Comparison of ENCODE assay signal across 16 mouse cellular contexts in the genomic region with DNA sequence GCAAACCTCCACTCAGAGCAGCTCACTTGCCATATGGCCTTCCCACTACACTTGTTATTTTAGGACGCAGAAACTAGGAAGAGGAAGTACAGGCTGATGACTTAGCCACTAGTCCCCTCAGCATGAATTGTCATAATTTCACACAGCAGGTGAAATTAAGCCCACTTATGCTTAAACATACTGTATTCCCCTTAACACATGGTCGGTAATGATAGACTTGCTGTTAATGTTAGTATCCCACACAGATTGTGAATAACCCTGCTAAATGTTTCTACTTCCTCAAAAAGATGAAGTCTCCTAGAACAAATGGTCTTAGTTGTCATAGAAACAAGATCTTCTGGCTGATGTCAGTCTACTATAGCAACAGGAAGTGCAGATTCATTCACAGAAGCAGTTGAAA. TPM values are rescaled to one million over a fixed set of nuclear protein-coding genes. Genes with fewer than 3 reads are reported as not detected.
DNase-seq lines count a peak whose midpoint lies in the region; ATAC-seq and TF ChIP-seq lines count a peak whose summit lies in the region.
"Had no signal": no experiment of that assay in that cellular context is flagged by ENCODE, and none has a peak within 500 bp of the region (broad histone marks: within the 10 kb centered on the region; RNA-seq: fewer than 3 reads in every experiment).

No protein-coding gene starts in this region.

- no peaks in the 10 kb centered on the region for H3K27me3 ChIP-seq in liver, postnatal 0 days (ENCODE audit: insufficient read depth, low read length)
- no peaks in the 10 kb centered on the region for H3K27me3 ChIP-seq in thymus, adult 2 months (ENCODE audit: control insufficient read depth, insufficient read depth, low read length)

- no peak overlapping the region for H3K9ac ChIP-seq in liver, postnatal 0 days (replicated peaks)
- H3K9ac ChIP-seq: hindbrain, embryonic 13.5 days; limb, embryonic 15.5 days had no signal

- no peak for TF ChIP-seq CTCF in liver, postnatal 0 days (IDR thresholded peaks at IDR 0.05; ENCODE audit: low read depth)
- TF ChIP-seq CTCF in thymus, adult 2 months (IDR thresholded peaks at IDR 0.05; ENCODE audit: borderline replicate concordance, control insufficient read depth, extremely low read depth, insufficient read depth, low read length, poor library complexity) = no peak

- no peak for DNase-seq in frontal cortex, postnatal 14 days (ENCODE audit: low spot score in 2 of 2)
- DNase-seq in liver, postnatal 0 days = no peak
- no peak for DNase-seq in liver
- DNase-seq in layer of hippocampus, adult 9-11 months = peak; percentile 22
- no peak for DNase-seq in thymus, adult 2 months
- no peak for DNase-seq in lung, postnatal 14 days
- DNase-seq: cerebellum, postnatal 10 days; gastrocnemius, adult 2 months; kidney, adult 8-10 months had no signal

- WGBS in liver, postnatal 0 days (ENCODE audit: insufficient replicate concordance) = 45% methylated on average over 2 of the region's 2 CpGs
- WGBS in thymus, adult 2 months = 7% methylated on average over 2 of the region's 2 CpGs

- H3K27ac ChIP-seq in liver, postnatal 0 days (ENCODE audit: low read depth) = no peak overlapping the region
- H3K27ac ChIP-seq in thymus, adult 2 months (ENCODE audit: control insufficient read depth, insufficient read depth, low read length) = no peak overlapping the region
- H3K27ac ChIP-seq: embryonic facial prominence, embryonic 10.5 days; gastrocnemius, adult 2 months; hindbrain, embryonic 13.5 days; limb, embryonic 15.5 days had no signal

- no peak overlapping the region for H3K4me3 ChIP-seq in liver, postnatal 0 days (ENCODE audit: low read depth, low read length)
- no peak overlapping the region for H3K4me3 ChIP-seq in thymus, adult 2 months (ENCODE audit: control insufficient read depth, insufficient read depth, low read length)
- H3K4me3 ChIP-seq: embryonic facial prominence, embryonic 10.5 days; gastrocnemius, adult 2 months; hindbrain, embryonic 13.5 days; limb, embryonic 15.5 days had no signal

- no peaks in the 10 kb centered on the region for H3K36me3 ChIP-seq in liver, postnatal 0 days (replicated peaks; ENCODE audit: insufficient read depth, low read length)
- no peaks in the 10 kb centered on the region for H3K36me3 ChIP-seq in thymus, adult 2 months (ENCODE audit: control insufficient read depth, insufficient read depth, low read length)
- H3K36me3 ChIP-seq: embryonic facial prominence, embryonic 10.5 days; hindbrain, embryonic 13.5 days; limb, embryonic 15.5 days had no signal

- no peak for TF ChIP-seq EP300 in liver, postnatal 0 days (IDR thresholded peaks at IDR 0.05; ENCODE audit: low read depth)

- no peaks in the 10 kb centered on the region for H3K9me3 ChIP-seq in liver, postnatal 0 days (ENCODE audit: low read length)
- H3K9me3 ChIP-seq: embryonic facial prominence, embryonic 10.5 days; hindbrain, embryonic 13.5 days; limb, embryonic 15.5 days had no signal

- no peaks in the 10 kb centered on the region for H3K4me1 ChIP-seq in liver, postnatal 0 days (ENCODE audit: insufficient read depth)
- H3K4me1 ChIP-seq in thymus, adult 2 months (replicated peaks; ENCODE audit: control insufficient read depth, insufficient read depth, low read length) = no peaks in the 10 kb centered on the region
- H3K4me1 ChIP-seq: embryonic facial prominence, embryonic 10.5 days; hindbrain, embryonic 13.5 days; limb, embryonic 15.5 days had no signal

- no peak overlapping the region for H3K4me2 ChIP-seq in liver, postnatal 0 days (ENCODE audit: low read depth, low read length)
- H3K4me2 ChIP-seq: heart, embryonic 11.5 days; hindbrain, embryonic 13.5 days; limb, embryonic 15.5 days had no signal

- ATAC-seq in frontal cortex, adult (ENCODE audit: low TSS enrichment) = peak; percentile 89
- 0 out of 2 replicates have a peak, but pooled peaks have one; percentile 21 for ATAC-seq in liver, postnatal 0 days
- ATAC-seq in neutrophil, adult 5-6 weeks (ENCODE audit: extremely low read depth, insufficient number of reproducible peaks, low FRiP score, poor library complexity, severe bottlenecking) = peak; percentile 53; the same call in 1 of the 2 replicates
- ATAC-seq: lung, postnatal 0 days had no signal

- no peak for TF ChIP-seq POLR2A in thymus, adult 2 months (IDR thresholded peaks at IDR 0.05; ENCODE audit: control insufficient read depth, extremely low read depth, insufficient read depth, low read length, poor library complexity)

RNA-seq across cellular contexts. Expression of a gene that starts 47.6 kb away (rescaled TPM):
- 2.1 and 2.5 TPM in 2 replicates for polyA plus RNA-seq in liver, postnatal 0 days (2015; fragmentation: Nextera tagmentation; extraction: Ambion mirVana)
- 0.12 TPM in 1 of 2 replicates, not detected in the other for total RNA-seq in neutrophil, adult 5-6 weeks (2017)
- 0.04 TPM in 1 of 2 replicates, not detected in the other for polyA plus RNA-seq in thymus, adult 2 months (2012; rRNA removed)

Comparison
In these comparisons a context has a peak if more than half of its experiments do, and no peak if none do; other contexts are left out.
1. ATAC-seq: peak in every context shown above with its lines; median percentile 89 in frontal cortex, adult; 53 in neutrophil, adult 5-6 weeks; 21 in liver, postnatal 0 days.